Mouse (Mus musculus) myocyte (in vitro differentiated cells): Measurements from ENCODE around the gene Mepce.

Source experiments
- CEBPB ChIP-seq: IDR thresholded peaks from 2 replicates; pipeline ENCODE4 v1.6.1; 2011; ENCODE audit warnings: mild to moderate bottlenecking, moderate library complexity; ENCODE audit not compliant: poor library complexity, insufficient read depth, severe bottlenecking
- E2F4 ChIP-seq: IDR thresholded peaks from one replicate; pipeline ENCODE4 v1.6.1; 2011; ENCODE audit warnings: mild to moderate bottlenecking, control low read depth, moderate library complexity; ENCODE audit not compliant: insufficient read depth
- MAX ChIP-seq: IDR thresholded peaks from one replicate; pipeline ENCODE4 v1.6.1; 2011; ENCODE audit warnings: low read depth, mild to moderate bottlenecking, control low read depth
- MYOD1 ChIP-seq, 3 experiments: IDR thresholded peaks; one replicate each; pipeline ENCODE4 v1.6.1; 2011; ENCODE audit warnings: control low read depth in 2 of 3, low read depth in 2 of 3, mild to moderate bottlenecking in 2 of 3, moderate library complexity in 1 of 3; ENCODE audit not compliant: insufficient read length in 2 of 3, control insufficient read depth in 1 of 3
- MYOG ChIP-seq, 3 experiments: IDR thresholded peaks; one replicate each; pipeline ENCODE4 v1.6.1; 2011; ENCODE audit warnings: control low read depth in 2 of 3, low read depth in 2 of 3, mild to moderate bottlenecking in 2 of 3; ENCODE audit not compliant: insufficient read length in 2 of 3, control insufficient read depth in 1 of 3, insufficient read depth in 1 of 3
- POLR2A ChIP-seq: IDR thresholded peaks from one replicate; pipeline ENCODE4 v1.6.1; 2011; ENCODE audit warnings: low read depth, mild to moderate bottlenecking, control low read depth, moderate library complexity; ENCODE audit not compliant: insufficient read length
- POLR2AphosphoS2 ChIP-seq: IDR thresholded peaks from one replicate; pipeline ENCODE4 v1.6.1; 2011; ENCODE audit warnings: low read depth, control low read depth; ENCODE audit not compliant: insufficient read length
- SRF ChIP-seq: IDR thresholded peaks from one replicate; pipeline ENCODE4 v1.6.1; 2011; ENCODE audit warnings: low read depth; ENCODE audit not compliant: control insufficient read depth, insufficient read length
- TCF12 ChIP-seq: IDR thresholded peaks from one replicate; pipeline ENCODE4 v1.6.1; 2011; ENCODE audit warnings: mild to moderate bottlenecking, control low read depth; ENCODE audit not compliant: poor library complexity, insufficient read depth, severe bottlenecking
- TCF3 ChIP-seq: IDR thresholded peaks from one replicate; pipeline ENCODE4 v1.6.1; 2011; ENCODE audit warnings: low read depth, control low read depth; ENCODE audit not compliant: insufficient read length
- USF1 ChIP-seq: IDR thresholded peaks from one replicate; pipeline ENCODE4 v1.6.1; 2011; ENCODE audit warnings: low read depth, mild to moderate bottlenecking, control low read depth, moderate library complexity

- TF ChIP-seq TCF12: no peak
- TF ChIP-seq USF1: no peak
- TF ChIP-seq POLR2A: no peak
- TF ChIP-seq TCF3: no peak
- no peak for TF ChIP-seq SRF
- TF ChIP-seq MYOD1 (IDR thresholded peaks at IDR 0.05; ENCODE audit: control insufficient read depth in 1 of 3, insufficient read length in 2 of 3, low read depth in 2 of 3): no peak
- no peak for TF ChIP-seq E2F4
- TF ChIP-seq MAX: no peak
- no peak for TF ChIP-seq CEBPB
- no peak for TF ChIP-seq POLR2AphosphoS2
- no peak for TF ChIP-seq MYOG (IDR thresholded peaks at IDR 0.05; ENCODE audit: control insufficient read depth in 1 of 3, insufficient read depth in 1 of 3, insufficient read length in 2 of 3, low read depth in 2 of 3)
These were observed 14.7 kb downstream of the Mepce start for GRCm38 (mm10) chr5:137772755-137773154.
